Mouse (Mus musculus) midbrain, postnatal 0 days (tissue): ENCODE results near the gene Sgca. TPM values are rescaled to one million over a fixed set of nuclear protein-coding genes. Genes with fewer than 3 reads are reported as not detected.

Experiments
- ATAC-seq: fragments of 200-750 bp; cut with Nextera tagmentation; 2 replicates; pipeline ENCODE4 v1.8.0; 2017; ENCODE audit warnings: moderate number of reproducible peaks, mild to moderate bottlenecking, moderate TSS enrichment, moderate library complexity; ENCODE audit not compliant: low FRiP score
- DNase-seq: peaks from one replicate; pipeline ENCODE4 v3.0.0-alpha.2; 2015; ENCODE audit warnings: low spot score
- H3K27ac ChIP-seq: fragments of 300-500 bp; sonication (generic); 2 replicates; pipeline ENCODE4 v1.5.1; 2014; ENCODE audit warnings: low read depth, mild to moderate bottlenecking, low read length, mixed read lengths
- H3K27me3 ChIP-seq: fragments of 300-500 bp; sonication (generic); 2 replicates; pipeline ENCODE4 v1.6.1; 2014; ENCODE audit warnings: low read length, control low read depth, mixed read lengths; ENCODE audit not compliant: insufficient read depth
- H3K36me3 ChIP-seq: fragments of 300-500 bp; sonication (generic); 2 replicates; pipeline ENCODE4 v1.6.1; 2014; ENCODE audit warnings: low read length, control low read depth, mixed read lengths; ENCODE audit not compliant: insufficient read depth
- H3K4me1 ChIP-seq: fragments of 300-500 bp; sonication (generic); 2 replicates; pipeline ENCODE4 v1.6.1; 2014; ENCODE audit warnings: mild to moderate bottlenecking, control low read depth, antibody characterized with exemption, low read length, mixed read lengths; ENCODE audit not compliant: insufficient read depth
- H3K4me2 ChIP-seq: fragments of 300-500 bp; sonication (generic); 2 replicates; pipeline ENCODE4 v1.6.1; 2014; ENCODE audit warnings: low read depth, mild to moderate bottlenecking, low read length, mixed read lengths; ENCODE audit not compliant: poor library complexity, severe bottlenecking
- H3K4me3 ChIP-seq: fragments of 300-500 bp; sonication (generic); 2 replicates; pipeline ENCODE4 v1.5.1; 2014; ENCODE audit warnings: low read depth, mild to moderate bottlenecking, low read length, moderate library complexity
- H3K9ac ChIP-seq: fragments of 300-500 bp; sonication (generic); replicated peaks from 2 replicates; pipeline ENCODE4 v1.6.1; 2014; ENCODE audit warnings: mild to moderate bottlenecking, low read length, moderate library complexity, mixed read lengths; ENCODE audit not compliant: poor library complexity, severe bottlenecking
- H3K9me3 ChIP-seq: fragments of 300-500 bp; sonication (generic); 2 replicates; pipeline ENCODE4 v1.6.1; 2016; ENCODE audit warnings: low read length, control low read depth
- CTCF ChIP-seq: IDR thresholded peaks from 2 replicates; pipeline ENCODE4 v1.5.1; 2016; ENCODE audit warnings: antibody characterized with exemption, mild to moderate bottlenecking
- WGBS: fragments of 180-500 bp; shearing (Covaris S2); extraction: QIAGEN DNeasy Blood & Tissue Kit; methylation state at CpG from one replicate; pipeline ENCODE4 v1.1.7; 2014; 5-methylcytosine and 5-hydroxymethylcytosine counted together
- polyA plus RNA-seq: library from polyadenylated mRNA; unstranded; fragments of >200 nt; fragmentation: Nextera tagmentation; extraction: Ambion mirVana; gene quantifications from 2 replicates; pipeline ENCODE4 v1.2.1, GENCODE M21; 2015
- total RNA-seq: library from RNA; depleted of rRNA; stranded (reverse); fragments of >200 nt; gene quantifications from 2 replicates; pipeline ENCODE4 v1.2.3, GENCODE M21; 2014

Sgca gene
- total and polyA plus RNA-seq, 2 experiments from 2014 or later: 0.39 TPM; not detected in 1

GRCm38 (mm10) chr11:94934526-94934925 is 41.6 kb downstream of the Sgca start:
- Histone ChIP-seq H3K27ac (no peak overlapping the region), H3K9ac (no peak overlapping the region), H3K4me2 (no peak overlapping the region), H3K4me1 (peaks cover 3% of the 10 kb centered on the region; the same call in 1 of the 2 replicates), H3K4me3 (no peak overlapping the region), H3K27me3 (peaks cover 41% of the 10 kb centered on the region), H3K36me3 (no peaks in the 10 kb centered on the region), H3K9me3 (no peaks in the 10 kb centered on the region)
- 41% methylated on average over 11 of the region's 11 CpGs for WGBS
- no peak for TF ChIP-seq CTCF
- no peak for ATAC-seq
- no peak for DNase-seq

- no peak overlapping the region for H3K9ac ChIP-seq
- no peaks in the 10 kb centered on the region for H3K9me3 ChIP-seq
- DNase-seq (no peak), ATAC-seq (no peak)
- H3K27ac ChIP-seq: no peak overlapping the region
- H3K27me3 ChIP-seq: peaks cover 41% of the 10 kb centered on the region
- no peaks in the 10 kb centered on the region for H3K36me3 ChIP-seq
- H3K4me1 ChIP-seq: peaks cover 3% of the 10 kb centered on the region; the same call in 1 of the 2 replicates
- no peak overlapping the region for H3K4me3 ChIP-seq
- no peak overlapping the region for H3K4me2 ChIP-seq
- 30% methylated on average over 8 of the region's 8 CpGs for WGBS
- TF ChIP-seq CTCF: no peak
Measured at GRCm38 (mm10) chr11:94933584-94933983, 42.5 kb downstream of the Sgca start.

- DNase-seq: no peak
- TF ChIP-seq CTCF: no peak
- no peaks in the 10 kb centered on the region for H3K36me3 ChIP-seq
Measured at GRCm38 (mm10) chr11:94930151-94930550, 46.0 kb downstream of the Sgca start.

GRCm38 (mm10) chr11:94929599-94929998 is 46.5 kb downstream of the Sgca start:
- Histone ChIP-seq H3K9me3 (no peaks in the 10 kb centered on the region), H3K9ac (no peak overlapping the region), H3K27ac (no peak overlapping the region), H3K4me3 (no peak overlapping the region), H3K36me3 (no peaks in the 10 kb centered on the region), H3K4me1 (no peaks in the 10 kb centered on the region), H3K4me2 (no peak overlapping the region), H3K27me3 (peaks cover 14% of the 10 kb centered on the region)
- WGBS: 47% methylated on average over 9 of the region's 9 CpGs
- no peak for ATAC-seq
- DNase-seq: no peak
- TF ChIP-seq CTCF: no peak

More at GRCm38 (mm10) chr11:94930151-94930550, 46.0 kb downstream of the Sgca start:
- no peak overlapping the region for H3K27ac ChIP-seq
- H3K4me2 ChIP-seq: no peak overlapping the region
- peaks cover 16% of the 10 kb centered on the region for H3K27me3 ChIP-seq
- ATAC-seq: no peak
- no peaks in the 10 kb centered on the region for H3K9me3 ChIP-seq
- WGBS: 60% methylated on average over 4 of the region's 4 CpGs
- no peak overlapping the region for H3K9ac ChIP-seq
- no peaks in the 10 kb centered on the region for H3K4me1 ChIP-seq
- H3K4me3 ChIP-seq: no peak overlapping the region

- peak; percentile 60 for DNase-seq
- no peak for TF ChIP-seq CTCF
Measured at GRCm38 (mm10) chr11:94928820-94929219, 47.3 kb downstream of the Sgca start.

GRCm38 (mm10) chr11:94927771-94928291 is 48.3 kb downstream of the Sgca start:
- H3K36me3 ChIP-seq: no peaks in the 10 kb centered on the region

More at GRCm38 (mm10) chr11:94928820-94929219, 47.3 kb downstream of the Sgca start:
- Histone ChIP-seq H3K4me1 (no peaks in the 10 kb centered on the region), H3K36me3 (no peaks in the 10 kb centered on the region), H3K4me2 (no peak overlapping the region), H3K4me3 (no peak overlapping the region), H3K27me3 (peaks cover 11% of the 10 kb centered on the region), H3K9me3 (no peaks in the 10 kb centered on the region), H3K9ac (no peak overlapping the region), H3K27ac (no peak overlapping the region)
- ATAC-seq: peak; percentile 72; the same call in 1 of the 2 replicates
- 6% methylated on average over 13 of the region's 13 CpGs for WGBS

More at GRCm38 (mm10) chr11:94927771-94928291, 48.3 kb downstream of the Sgca start:
- Histone ChIP-seq H3K9me3 (no peaks in the 10 kb centered on the region), H3K27me3 (peaks cover 7% of the 10 kb centered on the region), H3K4me1 (no peaks in the 10 kb centered on the region), H3K27ac (no peak overlapping the region), H3K9ac (no peak overlapping the region), H3K4me3 (no peak overlapping the region), H3K4me2 (no peak overlapping the region)
- 34% methylated on average over 5 of the region's 5 CpGs for WGBS
- ATAC-seq (no peak), DNase-seq (no peak)
- TF ChIP-seq CTCF: no peak
